Comparison of ENCODE assay signal across 9 mouse cellular contexts in the genomic region with DNA sequence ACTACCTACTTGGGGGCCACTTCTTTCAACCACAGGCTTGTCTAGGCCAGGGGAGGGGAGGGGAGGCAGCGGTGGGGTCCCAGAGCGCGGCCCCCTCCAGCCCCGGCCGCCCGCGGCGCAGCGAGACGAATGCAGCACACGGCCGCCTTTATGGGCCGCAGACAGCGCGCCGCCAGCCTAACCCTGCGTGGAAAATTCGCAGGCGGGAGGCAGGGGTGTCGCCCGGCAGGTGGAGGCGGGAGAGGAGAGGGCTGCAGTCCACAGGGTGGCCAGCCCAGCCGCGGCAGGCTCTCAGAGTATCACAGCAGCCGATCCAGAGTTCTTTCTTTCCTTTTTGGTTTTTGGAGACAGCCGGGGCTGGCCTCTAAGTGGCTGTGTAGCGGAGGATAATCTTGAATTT. TPM values are rescaled to one million over a fixed set of nuclear protein-coding genes. Genes with fewer than 3 reads are reported as not detected.
DNase-seq lines count a peak whose midpoint lies in the region; ATAC-seq and TF ChIP-seq lines count a peak whose summit lies in the region.
"Had no signal": no experiment of that assay in that cellular context is flagged by ENCODE, and none has a peak within 500 bp of the region (broad histone marks: within the 10 kb centered on the region; RNA-seq: fewer than 3 reads in every experiment).

No protein-coding gene starts in this region.

- ATAC-seq in heart, embryonic 13.5 days (ENCODE audit: extremely low read depth, insufficient number of reproducible peaks, low FRiP score, low TSS enrichment) = no peak
- no peak for ATAC-seq in hindbrain, embryonic 14.5 days (ENCODE audit: low FRiP score)
- no peak for ATAC-seq in erythroid progenitor cell, adult 5-6 weeks (replicated peaks; ENCODE audit: low FRiP score, poor library complexity, severe bottlenecking)

- TF ChIP-seq CTCF in brain, embryonic 14.5 days (IDR thresholded peaks at IDR 0.05; ENCODE audit: borderline replicate concordance, extremely low read depth, insufficient read depth, insufficient read length) = no peak
- no peak for TF ChIP-seq CTCF in thymus, adult 2 months (IDR thresholded peaks at IDR 0.05; ENCODE audit: borderline replicate concordance, control insufficient read depth, extremely low read depth, insufficient read depth, low read length, poor library complexity)

- peak overlapping the region; percentile 34 for H3K4me3 ChIP-seq in heart, embryonic 13.5 days
- H3K4me3 ChIP-seq in hindbrain, embryonic 14.5 days (replicated peaks; ENCODE audit: low read length) = no peak overlapping the region; the same call in 1 of the 2 replicates
- H3K4me3 ChIP-seq in midbrain, embryonic 10.5 days = peak overlapping the region; percentile 41
- no peak overlapping the region for H3K4me3 ChIP-seq in thymus, adult 2 months (ENCODE audit: control insufficient read depth, insufficient read depth, low read length)

- H3K4me1 ChIP-seq in heart, embryonic 13.5 days = peaks cover 45% of the 10 kb centered on the region
- 0 out of 2 replicates have a peak, but pooled peaks cover 14% of the 10 kb centered on the region for H3K4me1 ChIP-seq in hindbrain, embryonic 14.5 days (replicated peaks; ENCODE audit: control insufficient read depth, insufficient read depth, low read length)
- H3K4me1 ChIP-seq in midbrain, embryonic 10.5 days = peaks cover 39% of the 10 kb centered on the region
- peaks cover 19% of the 10 kb centered on the region for H3K4me1 ChIP-seq in thymus, adult 2 months (replicated peaks; ENCODE audit: control insufficient read depth, insufficient read depth, low read length)

- DNase-seq in heart, adult 11 months = no peak
- peak; percentile 24 for DNase-seq in brain, embryonic 14.5 days (ENCODE audit: low read depth)
- DNase-seq in hindbrain, embryonic 14.5 days (ENCODE audit: low spot score) = no peak
- peak; percentile 30 for DNase-seq in midbrain, embryonic 10.5 days (ENCODE audit: low spot score)
- DNase-seq in thymus, adult 2 months = no peak
- no peak for DNase-seq in c-Kit-positive CD71-positive TER-119-positive erythroid progenitor cells, embryonic 14.5 days (ENCODE audit: low spot score)

- H3K27ac ChIP-seq in heart, embryonic 13.5 days (replicated peaks) = 0 out of 2 replicates have a peak overlapping the region, but pooled peaks have one; percentile 1
- H3K27ac ChIP-seq in hindbrain, embryonic 14.5 days = no peak overlapping the region
- H3K27ac ChIP-seq in midbrain, embryonic 10.5 days (replicated peaks) = peak overlapping the region; percentile 81
- H3K27ac ChIP-seq in thymus, adult 2 months (ENCODE audit: control insufficient read depth, insufficient read depth, low read length) = no peak overlapping the region

- H3K36me3 ChIP-seq in heart, embryonic 13.5 days = no peaks in the 10 kb centered on the region
- no peaks in the 10 kb centered on the region for H3K36me3 ChIP-seq in hindbrain, embryonic 14.5 days (replicated peaks; ENCODE audit: control insufficient read depth, insufficient read depth)
- no peaks in the 10 kb centered on the region for H3K36me3 ChIP-seq in midbrain, embryonic 10.5 days
- no peaks in the 10 kb centered on the region for H3K36me3 ChIP-seq in thymus, adult 2 months (ENCODE audit: control insufficient read depth, insufficient read depth, low read length)

- H3K9me3 ChIP-seq in heart, embryonic 13.5 days = no peaks in the 10 kb centered on the region
- H3K9me3 ChIP-seq in hindbrain, embryonic 14.5 days (ENCODE audit: control insufficient read depth, low read length) = no peaks in the 10 kb centered on the region
- no peaks in the 10 kb centered on the region for H3K9me3 ChIP-seq in midbrain, embryonic 10.5 days (replicated peaks)

- peak overlapping the region; percentile 61 for H3K4me2 ChIP-seq in heart, embryonic 13.5 days
- peak overlapping the region; percentile 42 for H3K4me2 ChIP-seq in hindbrain, embryonic 14.5 days (replicated peaks)

- no peak for TF ChIP-seq POLR2A in brain, embryonic 14.5 days (IDR thresholded peaks at IDR 0.05; ENCODE audit: borderline replicate concordance, extremely low read depth, insufficient read depth, insufficient read length, poor library complexity, severe bottlenecking)
- no peak for TF ChIP-seq POLR2A in thymus, adult 2 months (IDR thresholded peaks at IDR 0.05; ENCODE audit: control insufficient read depth, extremely low read depth, insufficient read depth, low read length, poor library complexity)

- peak overlapping the region; percentile 75 for H3K9ac ChIP-seq in heart, embryonic 13.5 days
- H3K9ac ChIP-seq in hindbrain, embryonic 14.5 days = peak overlapping the region; percentile 51

- H3K27me3 ChIP-seq in heart, embryonic 13.5 days (replicated peaks) = peaks cover 20% of the 10 kb centered on the region
- no peaks in the 10 kb centered on the region; the same call in 1 of the 2 replicates for H3K27me3 ChIP-seq in hindbrain, embryonic 14.5 days (ENCODE audit: control insufficient read depth, insufficient read depth, low read length)
- peaks cover 49% of the 10 kb centered on the region for H3K27me3 ChIP-seq in midbrain, embryonic 10.5 days (ENCODE audit: low read depth, poor library complexity, severe bottlenecking)
- H3K27me3 ChIP-seq in thymus, adult 2 months (ENCODE audit: control insufficient read depth, insufficient read depth, low read length) = no peaks in the 10 kb centered on the region; the same call in 1 of the 2 replicates

- 12% methylated on average over 27 of the region's 27 CpGs for WGBS in heart, embryonic 13.5 days
- 8% methylated on average over 26 of the region's 27 CpGs for WGBS in hindbrain, embryonic 14.5 days
- WGBS in midbrain, embryonic 10.5 days = 19% methylated on average over 27 of the region's 27 CpGs
- 37% methylated on average over 27 of the region's 27 CpGs for WGBS in thymus, adult 2 months

RNA-seq across cellular contexts. Expression of gene Snai1, which starts 21.4 kb away (rescaled TPM):
- 17.3 and 17.6 TPM in 2 replicates for polyA plus RNA-seq in heart, embryonic 13.5 days (2015; fragmentation: Nextera tagmentation; extraction: Ambion mirVana)
- 7.8 and 12.0 TPM in 2 replicates for polyA plus RNA-seq in brain, embryonic 14.5 days (2012; rRNA removed)
- polyA plus RNA-seq in hindbrain, embryonic 14.5 days (2014; fragmentation: Nextera tagmentation; extraction: Ambion mirVana) = 5.5 and 7.5 TPM in 2 replicates
- 30.0 and 36.1 TPM in 2 replicates for polyA plus RNA-seq in midbrain, embryonic 10.5 days (2016; fragmentation: Nextera tagmentation; extraction: Ambion mirVana)
- 10.6 and 10.7 TPM in 2 replicates for polyA plus RNA-seq in thymus, adult 2 months (2012; rRNA removed)
- total RNA-seq in erythroid progenitor cell, adult 5-6 weeks (2015; ENCODE audit: low replicate concordance) = not detected in 2 replicates
- total RNA-seq in erythroid progenitor cell, adult 5-6 weeks (2017; ENCODE audit: low replicate concordance) = not detected in 2 replicates
- total RNA-seq: hematopoietic stem cell, adult 5-6 weeks had no signal

Comparison
In these comparisons a context has a peak if more than half of its experiments do, and no peak if none do; other contexts are left out.
1. H3K27ac ChIP-seq: peak in heart, embryonic 13.5 days (single experiment) and midbrain, embryonic 10.5 days (single experiment); none in hindbrain, embryonic 14.5 days (single experiment) and thymus, adult 2 months (single experiment).
2. H3K4me3 ChIP-seq: peak in heart, embryonic 13.5 days (single experiment) and midbrain, embryonic 10.5 days (single experiment); none in hindbrain, embryonic 14.5 days (single experiment) and thymus, adult 2 months (single experiment).
3. DNase-seq: peak in brain, embryonic 14.5 days (single experiment) and midbrain, embryonic 10.5 days (single experiment); none in heart, adult 11 months (single experiment), hindbrain, embryonic 14.5 days (single experiment), thymus, adult 2 months (single experiment) and c-Kit-positive CD71-positive TER-119-positive erythroid progenitor cells, embryonic 14.5 days (single experiment).